In genomic region chr14:24512527-24513161, GRCm38 (mm10) we compare ENCODE assay signal across 30 mouse cellular contexts. TPM values are rescaled to one million over a fixed set of nuclear protein-coding genes. Genes with fewer than 3 reads are reported as not detected.
DNase-seq lines count a peak whose midpoint lies in the region; ATAC-seq and TF ChIP-seq lines count a peak whose summit lies in the region.
"Had no signal": no experiment of that assay in that cellular context is flagged by ENCODE, and none has a peak within 500 bp of the region (broad histone marks: within the 10 kb centered on the region; RNA-seq: fewer than 3 reads in every experiment).

No protein-coding gene starts in this region.

- H3K27me3 ChIP-seq in neural tube, embryonic 13.5 days, result no peaks in the 10 kb centered on the region
- no peaks in the 10 kb centered on the region for H3K27me3 ChIP-seq in forebrain, embryonic 15.5 days
- H3K27me3 ChIP-seq: embryonic facial prominence, embryonic 15.5 days; kidney, embryonic 15.5 days; limb, embryonic 15.5 days had no signal

- 36% methylated on average over 6 of the region's 6 CpGs for WGBS in neural tube, embryonic 13.5 days
- WGBS in forebrain, embryonic 15.5 days, result 43% methylated on average over 6 of the region's 6 CpGs

- peaks cover 17% of the 10 kb centered on the region for H3K4me1 ChIP-seq in neural tube, embryonic 13.5 days (replicated peaks)
- H3K4me1 ChIP-seq in forebrain, embryonic 15.5 days, result peaks cover 27% of the 10 kb centered on the region
- H3K4me1 ChIP-seq: liver, embryonic 13.5 days had no signal

- no peak for ATAC-seq in neural tube, embryonic 13.5 days (ENCODE audit: low read depth)
- peak; percentile 68 for ATAC-seq in forebrain, embryonic 15.5 days (replicated peaks)
- ATAC-seq in erythroblast, adult 5-6 weeks (replicated peaks; ENCODE audit: low FRiP score, poor library complexity, severe bottlenecking), result no peak
- ATAC-seq: activated CD4-positive, CD25-positive, alpha-beta regulatory T cell, adult 4 months; lung, postnatal 0 days had no signal

- H3K9me3 ChIP-seq in neural tube, embryonic 13.5 days, result 0 out of 2 replicates have a peak, but pooled peaks cover 6% of the 10 kb centered on the region
- no peaks in the 10 kb centered on the region for H3K9me3 ChIP-seq in forebrain, embryonic 15.5 days
- H3K9me3 ChIP-seq: embryonic facial prominence, embryonic 15.5 days; kidney, embryonic 15.5 days; limb, embryonic 10.5 days; liver, embryonic 13.5 days had no signal

- peak overlapping the region; percentile 29; the same call in 1 of the 2 replicates for H3K27ac ChIP-seq in layer of hippocampus, adult 2 months
- H3K27ac ChIP-seq in neural tube, embryonic 13.5 days (replicated peaks), result peak overlapping the region; percentile 54
- H3K27ac ChIP-seq in forebrain, embryonic 15.5 days (replicated peaks), result peak overlapping the region; percentile 81
- H3K27ac ChIP-seq: embryonic facial prominence, embryonic 10.5 days; embryonic facial prominence, embryonic 15.5 days; heart, adult 2 months; heart, embryonic 13.5 days; kidney, embryonic 15.5 days; limb, embryonic 10.5 days; limb, embryonic 15.5 days; liver, embryonic 13.5 days had no signal

- peak in 1 of 2 experiments; percentile 50 for DNase-seq in layer of hippocampus, adult 2 months (ENCODE audit: low spot score in 2 of 2)
- no peak for DNase-seq in layer of hippocampus, postnatal 10 days (ENCODE audit: low spot score in 2 of 2)
- DNase-seq in neural tube, embryonic 10.5 days (ENCODE audit: extremely low spot score, low spot score), result no peak
- no peak for DNase-seq in left cerebral cortex, postnatal 4 days
- DNase-seq: adrenal gland, adult 2 months; adrenal gland, postnatal 36 days; B cell, adult 2 months; cerebellum, adult 8-10 months; cerebellum, postnatal 25 days; heart, adult 2 months; heart, postnatal 10 days; kidney, adult 18-20 months; kidney, postnatal 25 days; liver, embryonic 13.5 days; lung, adult 18-20 months; lung, postnatal 4 days; thymus, adult 2 months; thymus, postnatal 36 days had no signal

- no peak overlapping the region for H3K4me3 ChIP-seq in layer of hippocampus, adult 2 months
- no peak overlapping the region for H3K4me3 ChIP-seq in neural tube, embryonic 13.5 days
- H3K4me3 ChIP-seq in forebrain, embryonic 15.5 days, result no peak overlapping the region
- H3K4me3 ChIP-seq: embryonic facial prominence, embryonic 10.5 days; embryonic facial prominence, embryonic 15.5 days; heart, adult 2 months; heart, embryonic 13.5 days; kidney, embryonic 15.5 days; limb, embryonic 10.5 days; limb, embryonic 15.5 days; liver, embryonic 13.5 days; megakaryocyte, embryonic 14.5 days had no signal

- H3K36me3 ChIP-seq in neural tube, embryonic 13.5 days, result no peaks in the 10 kb centered on the region
- H3K36me3 ChIP-seq in forebrain, embryonic 15.5 days, result no peaks in the 10 kb centered on the region
- H3K36me3 ChIP-seq: embryonic facial prominence, embryonic 10.5 days; embryonic facial prominence, embryonic 15.5 days; heart, embryonic 13.5 days; kidney, embryonic 15.5 days; limb, embryonic 10.5 days; limb, embryonic 15.5 days; liver, embryonic 13.5 days had no signal

- H3K4me2 ChIP-seq in neural tube, embryonic 13.5 days, result no peak overlapping the region
- no peak overlapping the region for H3K4me2 ChIP-seq in forebrain, embryonic 15.5 days (replicated peaks)
- H3K4me2 ChIP-seq: embryonic facial prominence, embryonic 15.5 days; heart, embryonic 13.5 days; kidney, embryonic 15.5 days; limb, embryonic 15.5 days; liver, embryonic 13.5 days had no signal

- TF ChIP-seq CTCF in layer of hippocampus, adult 2 months (conservative IDR thresholded peaks at IDR 0.05), result no peak

- no peak overlapping the region for H3K9ac ChIP-seq in neural tube, embryonic 13.5 days
- no peak overlapping the region for H3K9ac ChIP-seq in forebrain, embryonic 15.5 days (replicated peaks)
- H3K9ac ChIP-seq: embryonic facial prominence, embryonic 15.5 days; heart, embryonic 13.5 days; kidney, embryonic 15.5 days; limb, embryonic 15.5 days; liver, embryonic 13.5 days had no signal

- intact Hi-C loops in left cerebral cortex, postnatal 4 days (cut with DNase I), result no loop called here

RNA-seq across cellular contexts. Expression of gene Rps24, which starts 25.7 kb away (rescaled TPM):
- total RNA-seq in layer of hippocampus, adult 2 months (2021), result 100 to 1,000 TPM; 789 to 821 TPM
- total RNA-seq in layer of hippocampus, postnatal 10 days (2021), result 1,000 to 10,000 TPM in 1 of 2 experiments, 100 to 1,000 TPM in 1; 950 to 1,065 TPM
- polyA plus RNA-seq in neural tube, embryonic 13.5 days (2015; fragmentation: Nextera tagmentation; extraction: Ambion mirVana), result 669 and 687 TPM in 2 replicates
- 563 and 611 TPM in 2 replicates for polyA plus RNA-seq in forebrain, embryonic 15.5 days (2015; fragmentation: Nextera tagmentation; extraction: Ambion mirVana)
- total RNA-seq in erythroblast, adult 5-6 weeks (2015; ENCODE audit: low replicate concordance), result 843 and 907 TPM in 2 replicates
- total RNA-seq in erythroblast, adult 5-6 weeks (2017; ENCODE audit: low replicate concordance), result 584 and 753 TPM in 2 replicates
- 1,000 to 10,000 TPM; 1,115 to 1,201 TPM for total RNA-seq in left cerebral cortex, postnatal 4 days (2021)

RNA-seq across cellular contexts. Expression of gene Polr3a, which starts 25.8 kb away (rescaled TPM):
- total RNA-seq in layer of hippocampus, adult 2 months (2021), result 10 to 100 TPM; 37.9 to 38.5 TPM
- 10 to 100 TPM; 31.6 to 36.2 TPM for total RNA-seq in layer of hippocampus, postnatal 10 days (2021)
- polyA plus RNA-seq in neural tube, embryonic 13.5 days (2015; fragmentation: Nextera tagmentation; extraction: Ambion mirVana), result 18.3 and 22.8 TPM in 2 replicates
- polyA plus RNA-seq in forebrain, embryonic 15.5 days (2015; fragmentation: Nextera tagmentation; extraction: Ambion mirVana), result 20.5 and 22.6 TPM in 2 replicates
- total RNA-seq in erythroblast, adult 5-6 weeks (2015; ENCODE audit: low replicate concordance), result 1.3 and 3.1 TPM in 2 replicates
- 1.5 and 5.3 TPM in 2 replicates for total RNA-seq in erythroblast, adult 5-6 weeks (2017; ENCODE audit: low replicate concordance)
- 10 to 100 TPM; 33.9 to 34.8 TPM for total RNA-seq in left cerebral cortex, postnatal 4 days (2021)

Comparison
In these comparisons a context has a peak if more than half of its experiments do, and no peak if none do; other contexts are left out.
1. H3K27ac ChIP-seq: peak in every context shown above with its lines; median percentile 81 in forebrain, embryonic 15.5 days; 54 in neural tube, embryonic 13.5 days; 29 in layer of hippocampus, adult 2 months.
2. RNA of gene Polr3a, which starts 25.8 kb away (total RNA-seq): 37.9 to 38.5 TPM in layer of hippocampus, adult 2 months, 31.6 to 36.2 TPM in layer of hippocampus, postnatal 10 days and 33.9 to 34.8 TPM in left cerebral cortex, postnatal 4 days; 1.3 to 5.3 TPM in erythroblast, adult 5-6 weeks; every median in the first group is over 4 times any median in the second.